Mouse (Mus musculus): ENCODE data around the gene Hspb9. TPM values are rescaled to one million over a fixed set of nuclear protein-coding genes. Genes with fewer than 3 reads are reported as not detected.

Gene Hspb9
- polyA plus RNA-seq, 1 experiment from 2014 or later, result 0.96 TPM

DNA sequence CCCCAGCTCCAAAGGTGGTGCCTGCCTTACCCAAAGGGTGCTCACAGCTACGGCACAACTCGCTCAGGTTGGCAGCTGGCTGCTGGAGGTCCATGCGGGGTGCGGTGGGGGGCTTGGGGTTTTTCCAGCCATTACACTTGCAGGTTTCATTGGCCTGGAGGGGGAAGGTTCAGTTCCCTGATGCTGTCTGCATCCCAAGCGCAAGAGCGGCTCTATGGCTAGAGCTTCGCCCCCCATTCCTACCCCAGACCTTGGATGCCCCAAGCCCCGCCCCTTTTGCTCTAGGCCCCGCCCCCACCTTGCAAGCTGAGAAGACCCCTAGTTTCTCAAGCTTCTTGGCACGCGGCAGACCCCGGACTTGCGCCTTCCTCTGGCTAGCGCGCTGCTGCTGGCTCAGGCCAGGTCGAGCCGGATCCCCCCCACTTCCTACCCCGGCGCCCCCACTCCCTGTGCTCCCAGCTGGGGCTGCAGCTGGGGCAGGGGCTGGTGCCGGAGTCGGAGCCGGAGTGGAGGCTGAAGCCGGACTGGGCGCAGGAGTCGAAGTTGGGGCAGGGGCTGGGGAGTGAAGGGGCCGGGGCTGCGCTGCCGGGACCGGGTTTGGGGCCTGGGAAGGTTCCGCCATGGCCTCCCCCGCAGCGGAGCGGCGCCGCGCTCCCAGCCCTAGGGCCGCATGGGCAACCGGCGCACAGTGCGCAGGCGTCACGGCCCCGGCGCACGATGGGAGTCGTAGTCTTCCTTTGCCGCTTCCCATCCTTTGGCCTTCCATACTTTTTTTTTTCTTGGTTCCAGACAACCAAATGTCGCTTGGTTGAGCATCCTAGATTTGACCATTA lies 1.7 kb upstream of the Hspb9 start, which contains the start of gene Kat2a:
TSS of gene Kat2a (minus strand) at position 683 of the 833 bp plus-strand sequence.
- peak within 1 kb of the TSS; percentile 99 for H3K4me3 ChIP-seq (ENCODE audit: low read depth, low read length)
- 2% methylated on average over 48 of the region's 48 CpGs for WGBS
- H3K4me1 ChIP-seq (replicated peaks; ENCODE audit: control insufficient read depth, insufficient read depth, low read length), result peaks cover 32% of the 10 kb centered on the region
- H3K9ac ChIP-seq (ENCODE audit: low read length), result peak within 1 kb of the TSS; percentile 96
- peak; percentile 87 for DNase-seq (ENCODE audit: low spot score)
- no peaks in the 10 kb centered on the region for H3K27me3 ChIP-seq (replicated peaks; ENCODE audit: control insufficient read depth, insufficient read depth, low read length)
- H3K36me3 ChIP-seq (ENCODE audit: control insufficient read depth, insufficient read depth, low read length), result peaks cover 53% of the 10 kb centered on the region
- no peaks in the 10 kb centered on the region for H3K9me3 ChIP-seq (ENCODE audit: control insufficient read depth, low read length)
- ATAC-seq (replicated peaks; ENCODE audit: low FRiP score, low TSS enrichment, low read depth), result peak; percentile 91
- peak within 1 kb of the TSS; percentile 57 for H3K4me2 ChIP-seq (ENCODE audit: low read length)
- H3K27ac ChIP-seq (ENCODE audit: low read depth), result peak within 1 kb of the TSS; percentile 75; the same call in 1 of the 2 replicates

DNA sequence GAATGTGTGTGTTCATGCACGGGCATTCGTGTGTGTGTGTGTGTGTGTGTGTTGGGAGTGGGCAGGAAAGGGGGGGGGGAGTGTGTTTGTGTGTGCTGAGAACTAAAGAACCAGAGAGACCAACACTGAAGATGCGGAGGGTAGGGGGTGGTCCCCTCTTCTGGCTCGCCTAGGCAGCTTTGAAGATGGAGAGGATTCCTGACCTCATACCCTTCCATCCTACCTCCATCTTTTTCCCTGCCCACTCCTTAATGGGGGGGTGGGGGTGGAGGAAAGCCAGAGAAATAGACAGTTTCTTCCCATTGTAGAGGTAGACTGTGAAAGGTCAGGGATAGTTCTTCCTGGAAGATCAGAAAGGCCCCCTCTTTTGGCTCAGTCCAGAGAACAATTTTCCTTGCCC lies 476 bp upstream of the Hspb9 start:
- Histone ChIP-seq H3K27ac (ENCODE audit: low read depth) (peak overlapping the region; percentile 70; the same call in 1 of the 2 replicates), H3K9ac (ENCODE audit: low read length) (peak overlapping the region; percentile 21), H3K4me3 (ENCODE audit: low read depth, low read length) (peak overlapping the region; percentile 24; the same call in 1 of the 2 replicates), H3K4me2 (ENCODE audit: low read length) (peak overlapping the region; percentile 53), H3K27me3 (replicated peaks; ENCODE audit: control insufficient read depth, insufficient read depth, low read length) (no peaks in the 10 kb centered on the region), H3K36me3 (ENCODE audit: control insufficient read depth, insufficient read depth, low read length) (peaks cover 53% of the 10 kb centered on the region), H3K9me3 (ENCODE audit: control insufficient read depth, low read length) (no peaks in the 10 kb centered on the region), H3K4me1 (replicated peaks; ENCODE audit: control insufficient read depth, insufficient read depth, low read length) (peaks cover 32% of the 10 kb centered on the region)
- WGBS, result 51% methylated on average over 4 of the region's 4 CpGs
- ATAC-seq (replicated peaks; ENCODE audit: low FRiP score, low TSS enrichment, low read depth) (no peak), DNase-seq (ENCODE audit: low spot score) (no peak)

DNA sequence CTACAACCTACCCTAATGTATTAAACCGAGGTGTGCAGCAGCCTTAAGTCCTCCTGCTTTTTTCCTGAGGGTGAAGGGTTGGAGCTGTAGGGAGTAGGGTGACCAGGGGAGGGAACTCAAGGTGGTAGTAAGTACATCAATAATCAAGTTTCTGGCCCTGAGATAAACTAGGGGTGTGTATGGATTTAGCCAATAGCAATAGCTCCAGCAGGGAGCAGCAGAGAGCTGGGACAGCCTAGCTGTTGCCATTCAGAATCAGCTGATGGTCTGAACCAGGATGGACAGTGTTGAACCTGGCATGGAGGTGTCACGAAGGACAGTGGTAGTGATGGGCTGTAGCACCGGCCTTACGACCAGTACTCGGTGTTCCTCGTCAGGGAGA lies 875 bp downstream of the Hspb9 start:
- Histone ChIP-seq H3K9me3 (ENCODE audit: control insufficient read depth, low read length) (no peaks in the 10 kb centered on the region), H3K9ac (ENCODE audit: low read length) (no peak overlapping the region), H3K27ac (ENCODE audit: low read depth) (peak overlapping the region; percentile 70), H3K4me2 (ENCODE audit: low read length) (peak overlapping the region; percentile 53; the same call in 1 of the 2 replicates), H3K27me3 (replicated peaks; ENCODE audit: control insufficient read depth, insufficient read depth, low read length) (no peaks in the 10 kb centered on the region), H3K4me1 (replicated peaks; ENCODE audit: control insufficient read depth, insufficient read depth, low read length) (peaks cover 32% of the 10 kb centered on the region), H3K4me3 (ENCODE audit: low read depth, low read length) (0 out of 2 replicates have a peak overlapping the region, but pooled peaks have one; percentile 24), H3K36me3 (ENCODE audit: control insufficient read depth, insufficient read depth, low read length) (peaks cover 48% of the 10 kb centered on the region)
- WGBS, result 52% methylated on average over 6 of the region's 6 CpGs
- ATAC-seq (replicated peaks; ENCODE audit: low FRiP score, low TSS enrichment, low read depth) (no peak), DNase-seq (ENCODE audit: low spot score) (peak; percentile 85)

DNA sequence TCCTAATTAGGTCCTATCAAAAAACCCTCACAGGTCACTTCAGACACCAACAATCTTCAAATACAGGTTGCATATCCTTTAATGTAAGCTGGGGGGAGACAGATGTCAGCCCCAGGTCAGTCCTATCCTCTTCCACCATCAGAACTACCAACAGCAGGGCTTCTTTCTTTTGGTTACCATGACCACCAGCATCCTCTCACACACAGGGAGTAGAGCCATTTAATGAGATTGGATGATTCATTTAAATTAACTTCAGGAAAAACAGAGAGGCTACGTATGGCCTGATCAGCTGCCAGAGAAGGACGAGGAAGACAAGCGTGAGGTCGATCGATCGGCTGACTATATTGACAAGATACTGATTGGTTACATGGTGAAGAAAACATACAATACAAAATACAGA lies 1.3 kb downstream of the Hspb9 start:
- Histone ChIP-seq H3K27me3 (replicated peaks; ENCODE audit: control insufficient read depth, insufficient read depth, low read length) (no peaks in the 10 kb centered on the region), H3K4me2 (ENCODE audit: low read length) (no peak overlapping the region), H3K36me3 (ENCODE audit: control insufficient read depth, insufficient read depth, low read length) (peaks cover 48% of the 10 kb centered on the region), H3K4me3 (ENCODE audit: low read depth, low read length) (no peak overlapping the region), H3K27ac (ENCODE audit: low read depth) (no peak overlapping the region), H3K9ac (ENCODE audit: low read length) (no peak overlapping the region), H3K9me3 (ENCODE audit: control insufficient read depth, low read length) (no peaks in the 10 kb centered on the region), H3K4me1 (replicated peaks; ENCODE audit: control insufficient read depth, insufficient read depth, low read length) (peaks cover 32% of the 10 kb centered on the region)
- ATAC-seq (replicated peaks; ENCODE audit: low FRiP score, low TSS enrichment, low read depth), result no peak
- 87% methylated on average over 6 of the region's 6 CpGs for WGBS
- no peak for DNase-seq (ENCODE audit: low spot score)

DNA sequence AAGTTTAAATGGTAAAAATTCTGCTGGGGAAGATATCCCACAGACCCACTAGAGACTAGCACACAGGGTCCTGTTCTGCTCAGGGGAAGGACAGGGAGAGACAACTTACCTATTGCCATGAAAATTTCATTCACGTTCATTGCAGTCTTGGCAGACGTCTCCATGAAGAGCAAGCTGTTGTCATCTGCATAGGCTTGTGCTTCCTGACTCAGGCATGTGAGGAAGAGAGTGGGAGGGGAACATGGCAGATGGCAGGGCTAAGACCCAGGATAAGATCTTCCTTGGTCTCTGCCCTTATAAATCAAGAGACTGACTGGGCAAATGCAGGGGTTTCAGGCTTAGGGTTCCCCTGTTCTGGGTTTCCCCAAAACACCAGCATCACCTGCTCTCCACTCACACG lies 3.0 kb downstream of the Hspb9 start:
- WGBS, result 87% methylated on average over 3 of the region's 3 CpGs
- peaks cover 26% of the 10 kb centered on the region for H3K4me1 ChIP-seq (replicated peaks; ENCODE audit: control insufficient read depth, insufficient read depth, low read length)
- H3K4me3 ChIP-seq (ENCODE audit: low read depth, low read length), result no peak overlapping the region
- H3K27me3 ChIP-seq (replicated peaks; ENCODE audit: control insufficient read depth, insufficient read depth, low read length), result no peaks in the 10 kb centered on the region
- H3K4me2 ChIP-seq (ENCODE audit: low read length), result no peak overlapping the region
- no peak for DNase-seq (ENCODE audit: low spot score)
- H3K27ac ChIP-seq (ENCODE audit: low read depth), result no peak overlapping the region
- H3K36me3 ChIP-seq (ENCODE audit: control insufficient read depth, insufficient read depth, low read length), result peaks cover 41% of the 10 kb centered on the region
- no peak for ATAC-seq (replicated peaks; ENCODE audit: low FRiP score, low TSS enrichment, low read depth)
- no peaks in the 10 kb centered on the region for H3K9me3 ChIP-seq (ENCODE audit: control insufficient read depth, low read length)
- H3K9ac ChIP-seq (ENCODE audit: low read length), result no peak overlapping the region

DNA sequence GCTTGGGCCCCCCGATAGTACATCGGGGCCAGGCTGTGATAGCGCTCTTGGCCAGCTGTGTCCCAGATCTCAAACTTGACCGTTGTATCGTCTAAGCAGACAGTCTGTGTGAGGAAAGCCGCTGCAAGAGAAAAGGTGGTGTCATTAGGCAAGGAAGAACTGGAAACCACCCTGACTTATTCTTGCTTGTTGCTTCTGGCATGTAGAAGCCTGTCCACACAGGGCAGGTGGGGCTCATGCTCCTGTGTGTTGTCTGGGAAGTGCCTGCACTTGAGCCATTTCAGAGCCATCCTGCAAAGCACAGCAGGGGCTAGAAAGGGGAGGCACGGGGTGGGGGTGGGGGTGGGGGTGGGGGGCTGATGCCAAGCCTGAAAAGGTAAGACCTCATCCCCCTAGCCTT lies 4.8 kb downstream of the Hspb9 start:
- Histone ChIP-seq H3K4me1 (replicated peaks; ENCODE audit: control insufficient read depth, insufficient read depth, low read length) (peaks cover 15% of the 10 kb centered on the region), H3K27ac (ENCODE audit: low read depth) (no peak overlapping the region), H3K4me2 (ENCODE audit: low read length) (no peak overlapping the region), H3K36me3 (ENCODE audit: control insufficient read depth, insufficient read depth, low read length) (peaks cover 41% of the 10 kb centered on the region), H3K27me3 (replicated peaks; ENCODE audit: control insufficient read depth, insufficient read depth, low read length) (no peaks in the 10 kb centered on the region), H3K9me3 (ENCODE audit: control insufficient read depth, low read length) (no peaks in the 10 kb centered on the region), H3K4me3 (ENCODE audit: low read depth, low read length) (no peak overlapping the region), H3K9ac (ENCODE audit: low read length) (no peak overlapping the region)
- 90% methylated on average over 7 of the region's 7 CpGs for WGBS
- ATAC-seq (replicated peaks; ENCODE audit: low FRiP score, low TSS enrichment, low read depth) (no peak), DNase-seq (ENCODE audit: low spot score) (no peak)

DNA sequence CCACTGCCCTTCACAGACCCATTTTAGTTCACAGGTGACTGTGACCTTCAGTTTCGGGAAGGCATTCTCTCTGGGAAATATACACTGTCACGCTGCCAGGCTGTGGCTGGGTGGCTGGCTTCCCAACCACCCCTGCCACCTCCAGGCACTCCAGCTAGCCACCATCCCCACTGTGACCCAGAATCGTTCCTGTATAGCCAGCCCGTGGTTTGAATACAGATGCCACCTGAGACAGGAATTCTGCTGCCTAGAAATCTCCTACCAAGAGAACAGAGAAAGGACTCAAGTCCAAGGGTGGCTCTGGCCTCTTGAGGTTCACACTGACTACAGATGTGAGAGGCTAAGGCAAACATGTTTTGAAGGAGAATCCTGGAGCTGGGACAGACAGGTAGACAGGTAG lies 5.2 kb downstream of the Hspb9 start:
- Histone ChIP-seq H3K9ac (ENCODE audit: low read length) (no peak overlapping the region), H3K36me3 (ENCODE audit: control insufficient read depth, insufficient read depth, low read length) (peaks cover 41% of the 10 kb centered on the region), H3K4me1 (replicated peaks; ENCODE audit: control insufficient read depth, insufficient read depth, low read length) (peaks cover 11% of the 10 kb centered on the region), H3K27me3 (replicated peaks; ENCODE audit: control insufficient read depth, insufficient read depth, low read length) (no peaks in the 10 kb centered on the region), H3K9me3 (ENCODE audit: control insufficient read depth, low read length) (no peaks in the 10 kb centered on the region), H3K4me2 (ENCODE audit: low read length) (no peak overlapping the region), H3K27ac (ENCODE audit: low read depth) (no peak overlapping the region), H3K4me3 (ENCODE audit: low read depth, low read length) (no peak overlapping the region)
- ATAC-seq (replicated peaks; ENCODE audit: low FRiP score, low TSS enrichment, low read depth), result no peak
- WGBS, result 80% methylated on average over 4 of the region's 4 CpGs
- no peak for DNase-seq (ENCODE audit: low spot score)

DNA sequence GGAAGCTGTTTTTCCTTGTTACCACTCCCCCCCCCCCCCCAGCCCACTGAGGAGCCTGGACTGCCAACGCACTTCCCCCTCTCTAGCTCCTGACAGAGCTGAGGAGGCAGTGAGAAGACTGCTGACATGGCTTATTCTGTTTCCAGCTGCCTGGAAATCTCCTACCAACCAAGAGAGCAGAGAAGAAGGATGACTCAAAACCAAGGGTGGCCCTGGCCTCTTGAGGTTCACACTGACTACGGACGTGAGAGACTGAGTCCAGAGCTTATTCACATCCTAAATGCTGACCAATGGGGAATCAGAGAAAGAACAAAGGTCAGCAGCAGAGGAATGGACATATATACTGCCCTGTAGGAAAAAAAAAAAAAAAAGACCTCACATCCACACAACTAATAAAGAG lies 5.7 kb downstream of the Hspb9 start:
- Histone ChIP-seq H3K9ac (ENCODE audit: low read length) (no peak overlapping the region), H3K36me3 (ENCODE audit: control insufficient read depth, insufficient read depth, low read length) (peaks cover 41% of the 10 kb centered on the region), H3K9me3 (ENCODE audit: control insufficient read depth, low read length) (no peaks in the 10 kb centered on the region), H3K4me2 (ENCODE audit: low read length) (no peak overlapping the region), H3K4me3 (ENCODE audit: low read depth, low read length) (no peak overlapping the region), H3K27ac (ENCODE audit: low read depth) (no peak overlapping the region), H3K27me3 (replicated peaks; ENCODE audit: control insufficient read depth, insufficient read depth, low read length) (no peaks in the 10 kb centered on the region), H3K4me1 (replicated peaks; ENCODE audit: control insufficient read depth, insufficient read depth, low read length) (peaks cover 6% of the 10 kb centered on the region; the same call in 1 of the 2 replicates)
- no peak for ATAC-seq (replicated peaks; ENCODE audit: low FRiP score, low TSS enrichment, low read depth)
- no peak for DNase-seq (ENCODE audit: low spot score)
- WGBS, result 80% methylated on average over 3 of the region's 3 CpGs

DNA sequence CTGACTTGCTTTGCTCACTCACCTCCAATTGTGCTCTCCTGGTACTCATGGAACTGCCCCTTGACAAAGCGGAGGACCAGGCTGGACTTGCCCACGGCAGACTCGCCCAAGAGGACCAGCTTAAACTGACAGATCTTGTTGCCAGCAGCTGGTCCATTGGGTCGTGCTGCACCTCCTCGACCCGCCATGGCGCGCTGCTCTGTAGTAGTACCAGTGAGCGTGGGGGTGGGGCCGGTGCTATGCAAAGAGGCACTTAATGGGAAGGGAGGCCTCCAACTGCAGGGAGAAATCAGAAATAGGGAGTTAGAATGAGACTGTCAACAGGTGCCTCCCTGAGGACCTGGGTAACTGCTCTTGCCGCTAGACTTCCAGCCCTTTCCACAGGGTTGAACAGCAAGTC lies 6.2 kb downstream of the Hspb9 start:
- WGBS, result 84% methylated on average over 11 of the region's 11 CpGs

More for the DNA sequence above, 6.2 kb downstream of the Hspb9 start:
- DNase-seq (ENCODE audit: low spot score) (no peak), ATAC-seq (replicated peaks; ENCODE audit: low FRiP score, low TSS enrichment, low read depth) (no peak)
- peaks cover 41% of the 10 kb centered on the region for H3K36me3 ChIP-seq (ENCODE audit: control insufficient read depth, insufficient read depth, low read length)
- no peak overlapping the region for H3K4me3 ChIP-seq (ENCODE audit: low read depth, low read length)
- no peaks in the 10 kb centered on the region for H3K27me3 ChIP-seq (replicated peaks; ENCODE audit: control insufficient read depth, insufficient read depth, low read length)
- H3K9ac ChIP-seq (ENCODE audit: low read length), result no peak overlapping the region
- H3K9me3 ChIP-seq (ENCODE audit: control insufficient read depth, low read length), result no peaks in the 10 kb centered on the region
- H3K4me1 ChIP-seq (replicated peaks; ENCODE audit: control insufficient read depth, insufficient read depth, low read length), result peaks cover 8% of the 10 kb centered on the region
- no peak overlapping the region for H3K27ac ChIP-seq (ENCODE audit: low read depth)
- no peak overlapping the region for H3K4me2 ChIP-seq (ENCODE audit: low read length)
